Mouse (Mus musculus) limb, embryonic 11.5 days (tissue): ENCODE results near the gene Fah. TPM values are rescaled to one million over a fixed set of nuclear protein-coding genes. Genes with fewer than 3 reads are reported as not detected.

Experiments
- ATAC-seq: fragments of 200-750 bp; cut with Nextera tagmentation; 2 replicates; pipeline ENCODE4 v1.8.0; 2017; ENCODE audit warnings: low read depth; ENCODE audit not compliant: insufficient number of reproducible peaks, low FRiP score, low TSS enrichment
- DNase-seq: peaks from one replicate; pipeline ENCODE4 v3.0.0-alpha.2; 2015; ENCODE audit warnings: low spot score
- H3K27ac ChIP-seq: fragments of 300-500 bp; sonication (generic); replicated peaks from 2 replicates; pipeline ENCODE4 v1.5.1; 2014; ENCODE audit warnings: low read depth, mild to moderate bottlenecking, low read length
- H3K27me3 ChIP-seq: fragments of 300-500 bp; sonication (generic); 2 replicates; pipeline ENCODE4 v1.6.1; 2014; ENCODE audit warnings: mild to moderate bottlenecking, low read length, mixed read lengths; ENCODE audit not compliant: control insufficient read depth, insufficient read depth
- H3K36me3 ChIP-seq: fragments of 300-500 bp; sonication (generic); 2 replicates; pipeline ENCODE4 v1.6.1; 2014; ENCODE audit warnings: mild to moderate bottlenecking, low read length, moderate library complexity, mixed read lengths; ENCODE audit not compliant: control insufficient read depth, insufficient read depth
- H3K4me1 ChIP-seq: fragments of 300-500 bp; sonication (generic); 2 replicates; pipeline ENCODE4 v1.6.1; 2014; ENCODE audit warnings: low read length, mixed read lengths; ENCODE audit not compliant: control insufficient read depth, insufficient read depth
- H3K4me2 ChIP-seq: fragments of 300-500 bp; sonication (generic); 2 replicates; pipeline ENCODE4 v1.6.1; 2014; ENCODE audit warnings: low read depth, mild to moderate bottlenecking, moderate library complexity; ENCODE audit not compliant: severe bottlenecking
- H3K4me3 ChIP-seq: fragments of 300-500 bp; sonication (generic); 2 replicates; pipeline ENCODE4 v1.5.1; 2014; ENCODE audit warnings: low read depth, low read length
- H3K9ac ChIP-seq: fragments of 300-500 bp; sonication (generic); 2 replicates; pipeline ENCODE4 v1.6.1; 2014; ENCODE audit warnings: mild to moderate bottlenecking, low read length
- H3K9me3 ChIP-seq: fragments of 300-500 bp; sonication (generic); 2 replicates; pipeline ENCODE4 v1.6.1; 2016; ENCODE audit warnings: low read length; ENCODE audit not compliant: control insufficient read depth
- WGBS: fragments of 180-500 bp; shearing (Covaris S2); extraction: QIAGEN DNeasy Blood & Tissue Kit; methylation state at CpG from one replicate; pipeline ENCODE4 v1.1.7; 2014; 5-methylcytosine and 5-hydroxymethylcytosine counted together
- polyA plus RNA-seq: library from polyadenylated mRNA; unstranded; fragments of >200 nt; fragmentation: Nextera tagmentation; extraction: Ambion mirVana; gene quantifications from 2 replicates; pipeline ENCODE4 v1.2.1, GENCODE M21; 2014

The Fah gene
- 1.2 and 1.9 TPM in 2 replicates for polyA plus RNA-seq

GRCm38 (mm10) chr7:84606293-84606749 is at the start of gene Fah:
Gene Fah (minus strand): TSS chr7:84606722.
- peak; percentile 45 for DNase-seq
- peak within 1 kb of the TSS; percentile 97 for H3K4me2 ChIP-seq
- 0% methylated on average over 10 of the region's 10 CpGs for WGBS
- no peaks in the 10 kb centered on the region for H3K27me3 ChIP-seq
- H3K4me1 ChIP-seq: no peaks in the 10 kb centered on the region
- H3K27ac ChIP-seq: no peak within 1 kb of the TSS
- ATAC-seq: no peak
- H3K9ac ChIP-seq: peak within 1 kb of the TSS; percentile 24
- no peaks in the 10 kb centered on the region for H3K9me3 ChIP-seq
- no peaks in the 10 kb centered on the region for H3K36me3 ChIP-seq
- H3K4me3 ChIP-seq: peak within 1 kb of the TSS; percentile 42

DNA sequence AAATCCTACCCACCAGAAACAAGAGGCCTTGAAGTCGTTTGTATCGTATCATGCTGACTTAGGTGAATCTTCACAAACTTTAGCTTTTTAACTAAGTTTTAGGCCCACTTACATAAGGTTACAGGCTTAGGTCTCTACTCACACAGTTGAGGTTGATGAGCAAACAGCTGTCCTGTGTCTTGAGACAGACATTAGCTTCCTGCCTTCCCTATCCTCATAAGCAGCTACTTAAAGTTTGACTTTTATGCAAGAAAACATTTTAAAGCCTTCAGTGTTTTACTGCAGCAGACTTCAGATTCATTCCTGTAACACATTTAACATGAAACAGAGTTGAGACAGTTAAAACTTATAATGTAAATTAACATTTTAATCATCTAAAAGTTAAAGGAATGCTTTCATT is 46.2 kb upstream of the Fah start:
- no peaks in the 10 kb centered on the region for H3K9me3 ChIP-seq
- no peak overlapping the region for H3K9ac ChIP-seq
- no peak overlapping the region for H3K27ac ChIP-seq
- 88% methylated on average over 2 of the region's 2 CpGs for WGBS
- H3K4me2 ChIP-seq: no peak overlapping the region
- DNase-seq: no peak
- no peaks in the 10 kb centered on the region for H3K36me3 ChIP-seq
- H3K4me1 ChIP-seq: no peaks in the 10 kb centered on the region
- H3K27me3 ChIP-seq: no peaks in the 10 kb centered on the region
- no peak for ATAC-seq
- no peak overlapping the region for H3K4me3 ChIP-seq

GRCm38 (mm10) chr7:84651987-84652321 is 45.4 kb upstream of the Fah start:
- Histone ChIP-seq H3K27ac (no peak overlapping the region), H3K4me2 (no peak overlapping the region), H3K36me3 (no peaks in the 10 kb centered on the region), H3K4me1 (no peaks in the 10 kb centered on the region), H3K9me3 (no peaks in the 10 kb centered on the region), H3K9ac (no peak overlapping the region), H3K4me3 (no peak overlapping the region), H3K27me3 (no peaks in the 10 kb centered on the region)
- DNase-seq: no peak
- 64% methylated on average over 2 of the region's 2 CpGs for WGBS
- ATAC-seq: no peak

DNA sequence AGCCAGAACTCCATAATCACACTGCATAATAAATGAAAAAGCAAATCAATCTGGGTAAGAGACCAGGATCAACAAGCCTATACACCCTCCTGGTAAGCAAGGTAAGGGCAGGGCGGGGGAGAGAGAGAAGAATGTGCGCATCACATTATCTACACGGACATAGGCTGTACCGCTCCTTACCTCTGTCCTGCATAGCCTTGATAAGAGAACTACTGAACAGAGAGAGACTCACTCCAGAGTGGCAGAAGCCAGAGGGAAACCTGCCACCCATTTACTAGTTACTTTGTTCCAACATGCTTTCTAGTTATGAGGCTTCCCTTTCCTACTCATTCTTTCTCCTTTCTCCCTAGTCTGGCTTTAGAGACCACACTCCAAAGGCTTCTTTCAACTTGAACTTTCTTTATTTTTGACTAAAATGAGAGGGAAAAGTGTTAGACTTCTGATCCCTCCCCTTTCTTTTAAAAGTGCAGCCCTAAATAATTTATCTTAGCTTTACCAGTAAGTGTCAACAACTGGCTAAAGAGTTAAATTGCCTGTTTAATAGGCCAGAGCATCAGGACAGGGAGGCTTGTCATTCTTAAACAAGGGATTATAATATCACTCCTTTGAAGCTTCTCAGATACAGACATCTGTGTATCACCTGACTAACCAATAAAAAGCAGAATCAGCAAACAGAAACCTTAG is 44.9 kb upstream of the Fah start:
- H3K4me1 ChIP-seq: no peaks in the 10 kb centered on the region
- H3K9ac ChIP-seq: no peak overlapping the region
- DNase-seq (no peak), ATAC-seq (no peak)
- no peaks in the 10 kb centered on the region for H3K36me3 ChIP-seq
- H3K27ac ChIP-seq: no peak overlapping the region
- WGBS: 92% methylated on average over 4 of the region's 4 CpGs
- no peak overlapping the region for H3K4me3 ChIP-seq
- H3K27me3 ChIP-seq: no peaks in the 10 kb centered on the region
- no peak overlapping the region for H3K4me2 ChIP-seq
- H3K9me3 ChIP-seq: no peaks in the 10 kb centered on the region

GRCm38 (mm10) chr7:84649016-84649415 is 42.5 kb upstream of the Fah start:
- no peak for DNase-seq
- Histone ChIP-seq H3K27ac (no peak overlapping the region), H3K4me3 (no peak overlapping the region), H3K9me3 (no peaks in the 10 kb centered on the region), H3K4me2 (no peak overlapping the region), H3K4me1 (no peaks in the 10 kb centered on the region), H3K27me3 (no peaks in the 10 kb centered on the region), H3K36me3 (no peaks in the 10 kb centered on the region), H3K9ac (no peak overlapping the region)
- no peak for ATAC-seq
- WGBS: 92% methylated on average over 2 of the region's 2 CpGs

- H3K9me3 ChIP-seq: no peaks in the 10 kb centered on the region
- WGBS: 67% methylated on average over 1 of the region's 1 CpGs
- H3K27ac ChIP-seq: no peak overlapping the region
- no peak for ATAC-seq
- no peaks in the 10 kb centered on the region for H3K36me3 ChIP-seq
- DNase-seq: no peak
- no peaks in the 10 kb centered on the region for H3K4me1 ChIP-seq
- no peaks in the 10 kb centered on the region for H3K27me3 ChIP-seq
- H3K9ac ChIP-seq: no peak overlapping the region
- no peak overlapping the region for H3K4me3 ChIP-seq
- H3K4me2 ChIP-seq: no peak overlapping the region
Measured at GRCm38 (mm10) chr7:84646256-84646655, 39.7 kb upstream of the Fah start.

DNA sequence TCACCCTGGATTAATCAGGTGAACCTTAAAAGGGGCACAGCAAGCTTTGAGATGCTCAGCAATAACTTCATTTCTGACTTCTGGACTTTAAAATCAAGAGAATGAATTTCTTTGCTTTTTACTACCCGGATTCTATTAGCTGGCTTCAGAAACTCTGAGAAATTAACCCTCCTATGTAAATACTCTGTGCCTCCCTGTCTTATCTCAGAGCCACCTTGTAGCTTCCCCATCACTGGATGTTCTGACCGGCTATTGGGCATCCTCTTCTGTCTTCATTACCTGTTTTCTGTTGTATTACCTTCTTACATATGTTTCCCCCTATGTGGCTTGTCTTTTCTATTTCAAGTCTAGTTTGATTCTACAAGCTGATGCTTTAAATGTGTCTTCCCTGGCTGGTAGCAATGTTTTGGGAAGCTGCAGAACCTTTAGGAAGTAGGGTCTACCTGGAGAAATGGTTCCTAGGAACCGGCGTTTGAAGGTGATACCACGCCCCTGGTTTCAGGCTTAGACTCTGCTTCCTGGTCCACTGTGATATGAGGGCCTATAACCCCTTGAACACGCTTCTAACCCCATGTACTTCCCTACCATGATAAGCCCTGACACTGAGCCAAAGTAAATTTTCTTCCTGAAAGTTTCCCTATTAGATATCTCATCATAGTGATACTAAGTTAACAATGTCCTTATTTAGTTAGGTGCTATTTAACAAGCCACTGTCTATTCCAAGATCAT is 36.9 kb upstream of the Fah start:
- DNase-seq: no peak
- Histone ChIP-seq H3K27me3 (no peaks in the 10 kb centered on the region), H3K36me3 (no peaks in the 10 kb centered on the region), H3K9ac (no peak overlapping the region), H3K4me1 (no peaks in the 10 kb centered on the region), H3K27ac (no peak overlapping the region), H3K9me3 (no peaks in the 10 kb centered on the region), H3K4me3 (no peak overlapping the region), H3K4me2 (no peak overlapping the region)
- ATAC-seq: no peak
- WGBS: 86% methylated on average over 6 of the region's 6 CpGs

GRCm38 (mm10) chr7:84642159-84642928 is 35.8 kb upstream of the Fah start:
- no peaks in the 10 kb centered on the region for H3K4me1 ChIP-seq
- 82% methylated on average over 6 of the region's 6 CpGs for WGBS
- no peak overlapping the region for H3K4me2 ChIP-seq

More at GRCm38 (mm10) chr7:84642159-84642928, 35.8 kb upstream of the Fah start:
- no peak overlapping the region for H3K9ac ChIP-seq
- H3K9me3 ChIP-seq: no peaks in the 10 kb centered on the region
- no peak overlapping the region for H3K27ac ChIP-seq
- H3K27me3 ChIP-seq: no peaks in the 10 kb centered on the region
- no peaks in the 10 kb centered on the region for H3K36me3 ChIP-seq
- no peak for DNase-seq
- H3K4me3 ChIP-seq: no peak overlapping the region
- ATAC-seq: no peak
